Mouse (Mus musculus) G1E (cell line): ENCODE results near the gene Rasgrp2.

ENCODE experiments used
- CTCF ChIP-seq: IDR thresholded peaks from 2 replicates; pipeline ENCODE4 v1.5.1; 2012; ENCODE audit warnings: low read depth, low read length, inconsistent platforms, mixed read lengths
- GATA1 ChIP-seq: IDR thresholded peaks from 2 replicates; pipeline ENCODE4 v1.6.1; 2012; ENCODE audit warnings: borderline replicate concordance, low read length, inconsistent platforms, mixed read lengths
- POLR2AphosphoS5 ChIP-seq: IDR thresholded peaks from 2 replicates; pipeline ENCODE4 v1.6.1; 2012; ENCODE audit warnings: low read depth, low read length, inconsistent platforms; ENCODE audit not compliant: insufficient replicate concordance
- TAL1 ChIP-seq: conservative IDR thresholded peaks from 2 replicates; pipeline ENCODE4 v1.6.1; 2012; ENCODE audit warnings: low read depth, low read length, inconsistent platforms, mixed read lengths

GRCm38 (mm10) chr19:6423241-6423640 lies 24.1 kb downstream of the Rasgrp2 start:
- TF ChIP-seq CTCF (no peak), GATA1 (no peak), TAL1 (no peak), POLR2AphosphoS5 (no peak)
